Mouse (Mus musculus) lung, postnatal 4 days (tissue): Measurements from ENCODE around the gene Ppat.

Experiments used
- DNase-seq, 2 experiments: peaks; one replicate each; pipeline ENCODE4 v3.0.0; 2021

Gene Ppat

DNA sequence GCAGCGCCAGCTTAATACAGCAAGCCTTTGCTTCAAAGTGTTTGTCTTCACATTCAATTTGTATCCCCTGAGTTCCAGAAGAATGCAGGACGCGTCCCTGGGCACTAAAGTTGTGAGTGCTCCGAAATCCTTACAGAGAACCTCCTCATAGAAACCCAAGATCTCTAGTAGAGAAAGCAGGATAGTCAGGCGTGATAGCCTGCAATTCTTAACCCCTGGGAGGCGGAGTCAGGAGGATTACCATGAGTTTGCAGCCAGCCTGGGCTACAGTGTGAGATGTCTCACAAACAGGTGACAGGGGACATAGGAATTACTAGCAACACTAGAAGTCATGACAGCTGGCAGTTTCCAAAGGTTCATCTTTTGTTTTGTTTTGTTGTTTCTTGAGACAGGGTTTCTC is 81.8 kb downstream of the Ppat start:
- DNase-seq = no peak

DNA sequence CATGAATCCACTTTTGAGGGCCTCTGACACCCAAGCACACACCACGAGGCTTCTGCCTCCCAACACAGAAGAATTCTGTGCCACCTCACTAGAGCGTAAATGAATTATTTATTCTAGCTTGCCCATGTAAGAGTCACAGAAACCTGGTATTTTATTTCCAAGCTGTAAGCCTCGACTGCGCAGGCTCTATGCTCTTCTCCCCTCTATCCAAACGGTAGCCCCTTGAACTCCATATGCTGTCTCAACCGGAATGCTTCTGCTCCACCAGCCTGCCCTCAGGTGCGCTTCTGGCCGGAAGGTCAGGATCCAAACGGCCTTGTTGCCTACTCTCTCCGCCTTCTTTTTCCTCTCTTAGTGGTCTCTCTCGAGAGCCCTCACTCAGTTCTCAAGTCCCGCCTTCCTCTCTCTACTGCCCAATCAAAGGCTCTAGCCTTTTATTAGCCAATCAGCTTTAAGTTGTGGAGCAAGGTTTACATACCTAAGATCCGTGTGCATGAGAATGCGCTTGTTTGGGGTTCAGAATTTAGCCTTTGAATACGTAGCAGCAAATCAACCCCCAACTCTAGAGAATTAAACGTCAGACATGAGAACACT is 82.6 kb downstream of the Ppat start:
- peak in 1 of 2 experiments; percentile 60 for DNase-seq

DNA sequence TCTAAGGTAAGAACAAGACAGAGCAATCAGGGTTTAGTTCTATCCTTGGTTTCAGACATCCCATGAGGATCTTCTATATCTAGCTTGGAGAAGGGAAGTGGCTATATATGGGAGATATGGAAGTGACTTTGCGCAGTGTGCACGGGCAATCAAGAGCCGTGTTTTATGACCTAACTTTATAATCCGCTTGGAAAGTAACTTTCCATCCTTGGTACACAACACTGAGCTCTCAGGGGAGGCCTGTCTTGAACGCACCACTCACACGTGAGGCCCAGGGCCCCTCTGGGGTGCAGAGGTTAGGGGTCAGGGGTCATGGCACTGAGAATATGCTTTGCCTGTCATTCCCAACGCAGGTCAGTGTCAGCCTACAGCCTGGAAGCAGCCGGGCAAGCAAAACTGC is 84.6 kb downstream of the Ppat start:
- DNase-seq = no peak
